8 mouse cellular contexts compared by ENCODE assay signal in genomic region chr1:97660687-97661405, GRCm38 (mm10). TPM values are rescaled to one million over a fixed set of nuclear protein-coding genes. Genes with fewer than 3 reads are reported as not detected.
A peak's percentile ranks its signal among the peaks of the same experiment; 100 is the strongest.
DNase-seq lines count a peak whose midpoint lies in the region; ATAC-seq and TF ChIP-seq lines count a peak whose summit lies in the region.

No protein-coding gene starts in this region.

- peak overlapping the region; percentile 91 for H3K9ac ChIP-seq in MEL (ENCODE audit: control insufficient read depth, low read depth, low read length, poor library complexity, severe bottlenecking)
- H3K9ac ChIP-seq in forebrain, embryonic 16.5 days (replicated peaks; ENCODE audit: low read depth, low read length) = peak overlapping the region; percentile 87
- H3K9ac ChIP-seq in lung, postnatal 0 days (replicated peaks; ENCODE audit: low read depth) = peak overlapping the region; percentile 58

- TF ChIP-seq POLR2A in MEL (IDR thresholded peaks at IDR 0.05; ENCODE audit: control insufficient read depth in 1 of 2, insufficient read depth in 1 of 2, low read depth in 1 of 2, low read length in 2 of 2, poor library complexity in 1 of 2) = no peak; a peak in 1 of 4 replicates

- peaks cover 43% of the 10 kb centered on the region for H3K79me2 ChIP-seq in MEL (ENCODE audit: control insufficient read depth, insufficient read depth, low read length, poor library complexity)

- no peaks in the 10 kb centered on the region for H3K9me3 ChIP-seq in MEL (replicated peaks; ENCODE audit: insufficient read depth, low read length)
- H3K9me3 ChIP-seq in forebrain, embryonic 16.5 days (ENCODE audit: control insufficient read depth, low read length) = no peaks in the 10 kb centered on the region
- no peaks in the 10 kb centered on the region for H3K9me3 ChIP-seq in lung, postnatal 0 days (ENCODE audit: low read length)

- intact Hi-C loops in heart, postnatal 36 days (cut with DNase I) = loop anchor here (5.0 kb wide), 2 partner anchors 106 to 436 kb away; partner anchors contain the start of gene Pam

- H3K4me2 ChIP-seq in forebrain, embryonic 16.5 days (ENCODE audit: low read length) = peak overlapping the region; percentile 71
- H3K4me2 ChIP-seq in lung, postnatal 0 days (replicated peaks; ENCODE audit: low read depth, low read length) = peak overlapping the region; percentile 98

- H3K4me1 ChIP-seq in MEL (ENCODE audit: control insufficient read depth in 1 of 2, insufficient read depth in 2 of 2, low read length in 2 of 2) = peaks cover 10 to 16% of the 10 kb centered on the region in 2 experiments
- peaks cover 33% of the 10 kb centered on the region for H3K4me1 ChIP-seq in forebrain, embryonic 16.5 days (replicated peaks; ENCODE audit: control insufficient read depth, insufficient read depth, low read length)
- peaks cover 6% of the 10 kb centered on the region; the same call in 1 of the 2 replicates for H3K4me1 ChIP-seq in lung, postnatal 0 days (ENCODE audit: insufficient read depth, low read depth, low read length)

- H3K27me3 ChIP-seq in MEL (ENCODE audit: control insufficient read depth in 1 of 2, insufficient read depth in 2 of 2, low read length in 2 of 2) = no peaks in the 10 kb centered on the region
- H3K27me3 ChIP-seq in forebrain, embryonic 16.5 days (replicated peaks; ENCODE audit: control insufficient read depth, insufficient read depth, low read length) = no peaks in the 10 kb centered on the region
- H3K27me3 ChIP-seq in lung, postnatal 0 days (replicated peaks; ENCODE audit: insufficient read depth, low read length) = no peaks in the 10 kb centered on the region

- TF ChIP-seq RAD21 in MEL (IDR thresholded peaks at IDR 0.05; ENCODE audit: low read depth, low read length) = no peak

- DNase-seq in MEL (ENCODE audit: low read depth, low spot score) = peak; percentile 91
- peak; percentile 83 for DNase-seq in cerebellum, adult 11-12 months
- peak; percentile 67 to 76 for DNase-seq in heart, postnatal 36 days
- DNase-seq in layer of hippocampus, adult 9-11 months = peak; percentile 82
- peak; percentile 83 for DNase-seq in lung, postnatal 0 days (ENCODE audit: low spot score)
- DNase-seq in ovary, postnatal 36 days (ENCODE audit: low spot score) = peak; percentile 71
- peak; percentile 66 for DNase-seq in thymus, postnatal 25 days

- peak; percentile 65 to 90 for TF ChIP-seq EP300 in MEL (IDR thresholded peaks at IDR 0.05; ENCODE audit: low read depth in 1 of 2, low read length in 2 of 2)
- no peak for TF ChIP-seq EP300 in lung, postnatal 0 days (IDR thresholded peaks at IDR 0.05)

- under 1% methylated on average over 90 of the region's 93 CpGs for WGBS in forebrain, embryonic 16.5 days
- WGBS in lung, postnatal 0 days = under 1% methylated on average over 56 of the region's 93 CpGs

- H3K27ac ChIP-seq in MEL (ENCODE audit: control insufficient read depth, low read depth, low read length) = peak overlapping the region; percentile 49
- H3K27ac ChIP-seq in forebrain, embryonic 16.5 days (ENCODE audit: low read length) = peak overlapping the region; percentile 99
- peak overlapping the region; percentile 83 for H3K27ac ChIP-seq in lung, postnatal 0 days (ENCODE audit: low read length)

- peaks cover 0 to 32% of the 10 kb centered on the region in 2 experiments; a peak in 2 of 4 replicates for H3K36me3 ChIP-seq in MEL (ENCODE audit: control insufficient read depth in 1 of 2, insufficient read depth in 2 of 2, low read length in 2 of 2)
- no peaks in the 10 kb centered on the region for H3K36me3 ChIP-seq in forebrain, embryonic 16.5 days (ENCODE audit: control insufficient read depth, insufficient read depth)
- H3K36me3 ChIP-seq in lung, postnatal 0 days (ENCODE audit: insufficient read depth, low read length) = no peaks in the 10 kb centered on the region

- H3K4me3 ChIP-seq in MEL (ENCODE audit: control insufficient read depth in 1 of 2, insufficient read depth in 1 of 2, low read depth in 2 of 2, low read length in 2 of 2) = peak overlapping the region; percentile 79 to 97
- peak overlapping the region; percentile 98 for H3K4me3 ChIP-seq in forebrain, embryonic 16.5 days (replicated peaks; ENCODE audit: low read length)
- H3K4me3 ChIP-seq in lung, postnatal 0 days (ENCODE audit: low read depth, low read length) = peak overlapping the region; percentile 85

- TF ChIP-seq CTCF in MEL (IDR thresholded peaks at IDR 0.05 in 2 of 3, conservative IDR thresholded peaks at IDR 0.05 in 1 of 3; ENCODE audit: control insufficient read depth in 1 of 3, insufficient read depth in 1 of 3, low read depth in 2 of 3, low read length in 3 of 3, poor library complexity in 1 of 3, severe bottlenecking in 1 of 3) = peak in 1 of 3 experiments; percentile 7; a peak in 1 of 6 replicates
- peak; percentile 50 for TF ChIP-seq CTCF in lung, postnatal 0 days (IDR thresholded peaks at IDR 0.05)

- ATAC-seq in forebrain, embryonic 16.5 days = peak; percentile 64
- ATAC-seq in lung, postnatal 0 days = peak; percentile 37

TF ChIP-seq in MEL, 35 proteins besides CTCF, POLR2A, EP300 and RAD21:
- TF ChIP-seq KAT2A (conservative IDR thresholded peaks at IDR 0.05; ENCODE audit: low read depth, low read length) (no peak), ZNF384 (IDR thresholded peaks at IDR 0.05; ENCODE audit: low read depth, low read length) (no peak), UBTF (IDR thresholded peaks at IDR 0.05; ENCODE audit: borderline replicate concordance, insufficient read depth, low read depth, low read length) (peak; percentile 87), E2F4 (IDR thresholded peaks at IDR 0.05; ENCODE audit: borderline replicate concordance, low read depth, low read length) (no peak), BHLHE40 (IDR thresholded peaks at IDR 0.05; ENCODE audit: borderline replicate concordance, low read depth, low read length) (peak; percentile 36; the same call in 1 of the 2 replicates), MAX (IDR thresholded peaks at IDR 0.05; ENCODE audit: low read length) (no peak), HCFC1 (IDR thresholded peaks at IDR 0.05; ENCODE audit: low read depth, low read length) (peak; percentile 13; the same call in 1 of the 2 replicates), MEF2A (IDR thresholded peaks at IDR 0.05; ENCODE audit: extremely low read depth, insufficient replicate concordance, low read depth, low read length, poor library complexity, severe bottlenecking) (no peak), NRF1 (IDR thresholded peaks at IDR 0.05; ENCODE audit: insufficient read depth, low read depth, low read length, poor library complexity, severe bottlenecking) (no peak), MXI1 (IDR thresholded peaks at IDR 0.05; ENCODE audit: low read depth, low read length) (peak; percentile 39; the same call in 1 of the 2 replicates), MYB (IDR thresholded peaks at IDR 0.05; ENCODE audit: low read depth, low read length) (peak; percentile 65), JUND (IDR thresholded peaks at IDR 0.05; ENCODE audit: low read depth, low read length) (no peak; the same call in 1 of the 2 replicates), MYC (IDR thresholded peaks at IDR 0.05; ENCODE audit: low read depth, low read length) (0 out of 2 replicates have a peak, but pooled peaks have one; percentile 41), GABPA (IDR thresholded peaks at IDR 0.05; ENCODE audit: low read depth, low read length) (no peak), RCOR1 (IDR thresholded peaks at IDR 0.05; ENCODE audit: low read depth, low read length) (0 out of 2 replicates have a peak, but pooled peaks have one; percentile 22), USF2 (IDR thresholded peaks at IDR 0.05; ENCODE audit: borderline replicate concordance in 1 of 2, insufficient read depth in 1 of 2, low read depth in 1 of 2, low read length in 2 of 2) (no peak), TCF12 (IDR thresholded peaks at IDR 0.05; ENCODE audit: low read depth, low read length) (peak; percentile 95), USF1 (IDR thresholded peaks at IDR 0.05; ENCODE audit: low read depth, low read length) (no peak), SMC3 (IDR thresholded peaks at IDR 0.05; ENCODE audit: low read depth, low read length) (no peak), ETS1 (IDR thresholded peaks at IDR 0.05; ENCODE audit: low read depth, low read length) (peak; percentile 68; the same call in 1 of the 2 replicates), TAL1 (IDR thresholded peaks at IDR 0.05; ENCODE audit: low read length) (peak; percentile 95), GATA1 (IDR thresholded peaks at IDR 0.05; ENCODE audit: low read depth, low read length) (peak; percentile 69; the same call in 1 of the 2 replicates), TBP (IDR thresholded peaks at IDR 0.05; ENCODE audit: low read depth, low read length) (no peak), ZMIZ1 (IDR thresholded peaks at IDR 0.05; ENCODE audit: low read depth, low read length) (no peak), CHD2 (IDR thresholded peaks at IDR 0.05; ENCODE audit: low read length) (no peak)
TF ChIP-seq in MEL: peak in this region for 11.

RNA-seq across cellular contexts. Expression of gene D1Ertd622e, which starts 1.0 kb away (rescaled TPM):
- 19.0 and 26.8 TPM in 2 replicates for total RNA-seq in MEL (2012; rRNA removed)
- polyA plus RNA-seq in MEL (2012; ENCODE audit: insufficient read depth in 1 of 2, insufficient read length in 2 of 2, low read depth in 1 of 2, low replicate concordance in 2 of 2, missing spikeins in 1 of 2) = 10 to 100 TPM; 46.5 to 53.9 TPM
- 64.9 and 65.6 TPM in 2 replicates for polyA plus RNA-seq in forebrain, embryonic 16.5 days (2015; fragmentation: Nextera tagmentation; extraction: Ambion mirVana)
- total RNA-seq in heart, postnatal 36 days (2021) = 1 to 10 TPM; 4.6 to 5.1 TPM
- 13.2 and 15.4 TPM in 2 replicates for polyA plus RNA-seq in lung, postnatal 0 days (2015; fragmentation: Nextera tagmentation; extraction: Ambion mirVana)

Comparison
In these comparisons a context has a peak if more than half of its experiments do, and no peak if none do; other contexts are left out.
1. Peak in every context shown above with its lines: DNase-seq, ATAC-seq, H3K4me3 ChIP-seq and H3K27ac ChIP-seq.
2. H3K27ac ChIP-seq: peak in every context shown above with its lines; median percentile 99 in forebrain, embryonic 16.5 days; 83 in lung, postnatal 0 days; 49 in MEL.